Mouse (Mus musculus) embryo, embryonic 11 days (tissue): ENCODE data around the gene Fam166a.
"Not testable (repeated sequence)": the region's sequence is repeated elsewhere in the genome, so short reads cannot be mapped to it uniquely, and the experiment has no call there.

ENCODE experiments used
- DNase-seq: peaks from one replicate; pipeline ENCODE4 v3.0.0-alpha.2; 2015

Gene Fam166a

DNA sequence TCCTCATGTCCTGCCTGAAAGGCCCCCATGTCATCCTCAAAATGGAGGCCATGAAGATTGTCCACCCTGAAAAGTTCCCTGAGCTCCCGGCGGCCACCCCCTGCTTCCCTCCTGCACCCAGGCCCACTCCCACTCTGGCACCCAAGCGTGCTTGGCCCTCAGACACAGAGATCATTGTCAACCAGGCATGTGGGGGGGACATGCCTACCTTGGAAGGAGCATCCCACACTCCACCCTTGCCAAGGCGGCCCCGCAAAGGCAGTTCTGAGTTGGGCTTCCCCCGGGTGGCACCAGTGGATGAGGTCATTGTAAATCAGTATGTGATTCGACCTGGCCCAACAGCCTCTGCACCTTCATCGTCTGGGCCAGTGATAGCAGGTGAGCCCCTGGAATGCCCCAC is 24.8 kb downstream of the Fam166a start:
- no peak for DNase-seq

DNA sequence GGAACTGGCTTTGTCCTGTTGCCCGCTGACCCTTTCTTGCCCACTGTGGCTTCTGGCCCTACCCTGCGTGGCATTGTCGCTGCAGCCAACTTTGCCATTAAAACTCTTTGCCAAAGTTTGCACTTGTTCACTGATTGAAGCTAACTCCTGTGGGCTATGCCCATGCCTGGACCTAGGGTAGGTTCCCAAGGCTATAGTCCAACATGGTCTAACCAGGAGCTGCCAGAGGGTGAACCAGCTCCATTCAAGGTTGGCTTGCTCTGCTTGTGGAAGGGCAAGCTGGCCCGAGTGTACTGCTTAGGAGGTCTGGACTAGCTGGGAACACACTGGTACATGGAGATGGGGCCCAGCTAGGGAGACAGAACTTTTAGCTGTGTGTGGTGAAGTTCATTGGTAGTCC is 25.6 kb downstream of the Fam166a start:
- DNase-seq, result no peak

DNA sequence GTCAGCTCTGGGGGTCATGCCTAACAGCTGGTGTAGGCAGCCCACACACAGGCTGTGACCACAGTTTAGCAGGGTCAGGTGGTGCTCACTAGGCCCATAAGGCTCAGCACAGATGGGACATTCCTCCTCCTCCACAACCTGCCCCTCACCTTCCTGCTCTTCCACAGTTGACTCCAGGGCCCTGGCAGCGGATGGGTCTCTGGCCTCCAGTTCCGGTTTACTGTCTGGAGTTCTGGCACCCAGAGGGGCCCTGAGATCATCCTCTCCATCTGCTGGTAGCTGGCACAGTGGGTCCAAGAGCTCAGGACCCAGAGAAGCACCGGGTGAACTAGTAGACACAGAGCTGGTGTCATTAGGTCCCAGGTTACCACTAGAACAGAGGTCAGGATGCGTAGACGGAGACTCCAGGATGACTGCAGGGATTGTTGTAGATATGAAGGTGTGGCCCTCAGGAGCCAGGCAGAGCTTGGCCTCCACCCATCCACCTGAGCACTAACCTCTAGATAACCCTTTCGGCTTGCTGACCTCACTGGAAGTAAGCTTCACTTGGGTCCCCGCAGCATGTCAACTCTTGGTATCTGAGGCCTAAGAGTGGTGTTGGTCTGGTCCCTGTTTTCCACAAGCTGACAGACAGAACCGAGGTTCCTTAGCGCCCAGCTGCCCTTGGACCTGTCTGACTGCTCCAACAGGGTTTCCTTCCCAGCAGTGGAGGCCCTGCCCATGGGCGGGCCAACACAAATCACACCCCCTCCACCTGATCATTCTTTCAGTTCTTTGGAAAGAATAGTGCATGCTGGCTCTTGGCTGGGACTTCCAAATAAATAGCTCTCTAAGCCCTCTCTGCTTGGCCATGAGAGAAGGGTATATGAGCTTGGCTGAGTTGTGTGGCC is 27.9 kb downstream of the Fam166a start, which contains the start of gene AL732309.1:
AL732309.1 (minus strand) TSS at position 681 of the 890 bp plus-strand sequence.
- DNase-seq, result no peak

DNA sequence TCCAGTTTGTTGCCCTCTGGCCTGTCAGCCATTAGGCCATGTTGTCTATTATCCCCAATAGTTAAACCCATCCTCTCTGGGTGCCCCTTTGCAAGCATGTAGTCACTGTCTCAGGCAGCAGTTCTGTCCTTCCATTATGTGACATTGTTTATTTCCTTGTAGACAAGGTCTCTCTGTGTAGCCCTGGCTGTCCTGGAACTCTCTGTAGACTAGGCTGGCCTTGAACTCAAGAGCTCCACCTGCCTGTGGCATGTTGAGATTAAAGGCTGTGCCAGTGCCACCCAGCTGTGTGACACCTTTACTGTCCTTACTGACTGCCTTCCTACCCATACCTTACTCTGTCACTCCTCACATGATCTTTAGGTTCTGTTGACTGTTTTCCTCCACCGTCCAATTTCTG is 33.8 kb downstream of the Fam166a start:
- no peak for DNase-seq

DNA sequence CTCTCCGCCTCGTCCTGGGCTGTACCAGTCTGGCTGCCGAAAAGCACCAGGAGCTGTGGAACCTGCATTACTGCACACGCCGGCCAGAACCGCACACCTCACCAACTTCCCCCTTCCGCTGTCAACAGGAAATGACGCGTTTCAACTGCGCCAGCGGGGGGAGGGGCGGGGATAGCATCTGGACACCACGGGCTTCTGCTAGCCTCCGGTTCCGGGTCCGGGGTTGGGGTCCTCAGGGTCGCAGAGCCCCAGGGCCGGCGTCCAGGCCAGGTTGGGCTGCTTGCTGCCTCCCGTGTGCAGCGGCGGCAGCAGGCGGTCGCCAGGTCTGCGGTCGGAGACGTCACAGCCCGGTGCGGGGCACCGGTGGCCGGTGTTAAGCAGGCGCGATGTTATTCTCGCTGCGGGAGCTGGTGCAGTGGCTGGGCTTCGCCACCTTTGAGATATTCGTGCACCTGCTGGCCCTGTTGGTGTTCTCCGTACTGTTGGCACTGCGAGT is 36.8 kb downstream of the Fam166a start, which contains the start of gene Tmem203:
Tmem203 (plus strand) TSS at position 156 of the 496 bp plus-strand sequence.
- DNase-seq, result peak; percentile 94

DNA sequence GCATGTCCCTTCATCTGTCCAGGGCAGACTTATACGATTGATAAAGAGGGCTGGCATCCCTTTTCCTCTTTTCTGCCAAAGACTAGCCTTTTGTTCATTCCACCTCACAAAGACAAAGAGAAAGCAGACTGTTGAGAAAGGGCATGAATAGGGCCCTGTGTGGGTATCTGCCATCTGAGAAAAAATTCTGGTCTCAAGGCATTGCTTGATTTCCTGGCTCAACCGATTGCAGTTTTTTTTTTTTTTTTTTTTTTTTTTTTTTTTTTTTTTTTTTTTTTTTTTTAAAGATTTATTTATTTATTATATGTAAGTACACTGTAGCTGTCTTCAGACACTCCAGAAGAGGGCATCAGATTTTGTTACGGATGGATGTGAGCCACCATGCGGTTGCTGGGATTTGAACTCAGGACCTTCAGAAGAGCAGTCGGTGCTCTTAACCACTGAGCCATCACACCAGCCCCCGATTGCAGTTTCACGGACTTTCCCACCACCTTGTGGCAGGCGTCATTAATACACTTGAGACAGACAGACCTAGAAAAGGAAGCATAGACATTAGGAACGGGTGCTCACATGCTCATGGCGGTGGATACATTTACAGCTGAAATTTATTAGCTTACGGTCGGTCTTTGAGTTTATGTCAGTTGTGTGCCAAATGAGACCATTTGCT is 38.0 kb downstream of the Fam166a start:
- DNase-seq, result peak; percentile 30

DNA sequence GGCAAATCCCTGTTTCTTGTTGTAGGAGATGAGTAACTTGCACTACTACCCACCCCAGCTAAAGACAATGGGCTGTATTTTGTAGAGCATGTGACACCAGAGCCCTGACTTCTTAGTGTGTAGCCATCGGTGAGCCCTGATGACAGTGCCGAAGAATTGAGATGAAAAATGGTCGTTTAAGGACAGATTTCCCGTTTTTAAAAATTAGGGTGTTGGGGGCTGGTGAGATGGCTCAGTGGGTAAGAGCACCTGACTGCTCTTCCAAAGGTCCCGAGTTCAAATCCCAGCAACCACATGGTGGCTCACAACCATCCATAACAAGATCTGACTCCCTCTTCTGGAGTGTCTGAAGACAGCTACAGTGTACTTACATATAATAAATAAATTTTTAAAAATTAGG is 38.7 kb downstream of the Fam166a start:
- not testable (repeated sequence) for DNase-seq

DNA sequence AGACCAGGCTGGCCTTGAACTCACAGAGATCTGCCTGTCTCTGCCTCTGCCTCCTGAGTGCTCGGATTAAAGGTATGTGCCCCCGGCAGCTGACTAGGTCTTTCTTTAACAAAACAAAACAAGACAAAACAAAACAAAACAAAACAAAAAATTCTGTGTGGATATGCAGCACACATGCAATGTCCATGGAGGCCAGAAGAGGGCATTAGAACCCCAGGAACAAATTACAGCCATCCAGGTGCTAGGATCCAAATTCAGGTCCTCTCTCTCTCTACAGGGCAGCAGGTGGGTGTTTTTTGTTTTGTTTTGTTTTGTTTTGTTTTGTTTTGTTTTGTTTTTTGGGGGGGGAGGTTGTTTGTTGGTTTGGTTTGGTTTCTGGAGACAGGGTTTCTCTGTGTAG is 40.3 kb downstream of the Fam166a start:
- DNase-seq, result no peak

DNA sequence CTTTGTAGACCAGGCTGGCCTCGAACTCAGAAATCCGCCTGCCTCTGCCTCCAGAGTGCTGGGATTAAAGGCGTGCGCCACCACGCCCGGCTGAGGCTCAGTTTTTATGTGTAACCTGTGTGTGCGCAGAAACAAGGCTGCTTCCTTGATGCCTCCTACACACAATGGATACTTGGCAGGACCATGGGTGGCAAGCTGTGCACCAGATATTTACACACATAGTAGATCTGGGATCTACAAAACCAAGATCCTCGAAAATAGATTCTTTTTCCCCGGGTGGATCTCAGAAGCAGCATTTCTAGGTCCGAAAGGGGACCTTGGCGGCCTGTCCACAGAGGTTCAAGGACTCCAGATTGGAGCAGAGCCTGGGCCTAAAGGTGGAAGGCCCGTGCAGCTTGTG is 43.3 kb downstream of the Fam166a start:
- DNase-seq, result no peak

DNA sequence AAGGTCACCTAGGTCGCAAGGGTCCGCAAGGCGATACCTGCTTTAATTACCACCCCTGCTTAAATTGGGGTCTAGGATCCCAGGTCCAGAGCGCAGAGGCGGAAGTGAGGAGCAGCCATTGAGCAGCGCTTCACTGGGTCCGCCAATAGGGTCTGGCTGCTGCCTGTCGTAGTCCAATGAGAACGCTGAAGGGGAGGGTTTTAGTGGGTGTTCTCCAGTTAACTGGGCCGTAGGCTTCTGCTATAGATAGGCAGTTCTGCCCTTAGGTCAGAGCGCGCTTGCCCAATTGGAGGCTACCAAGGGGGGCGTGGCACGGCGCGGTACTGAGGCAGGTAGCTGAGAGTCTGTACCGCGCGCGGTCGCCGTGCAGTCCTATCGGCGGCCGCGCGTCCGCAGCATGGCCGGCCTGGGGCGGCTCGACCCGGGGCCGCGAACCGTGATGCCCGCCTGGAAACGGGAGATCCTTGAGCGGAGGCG is 43.8 kb downstream of the Fam166a start, which contains the start of gene Tprn:
Tprn (plus strand) TSS at position 328 of the 477 bp plus-strand sequence.
- peak; percentile 97 for DNase-seq

DNA sequence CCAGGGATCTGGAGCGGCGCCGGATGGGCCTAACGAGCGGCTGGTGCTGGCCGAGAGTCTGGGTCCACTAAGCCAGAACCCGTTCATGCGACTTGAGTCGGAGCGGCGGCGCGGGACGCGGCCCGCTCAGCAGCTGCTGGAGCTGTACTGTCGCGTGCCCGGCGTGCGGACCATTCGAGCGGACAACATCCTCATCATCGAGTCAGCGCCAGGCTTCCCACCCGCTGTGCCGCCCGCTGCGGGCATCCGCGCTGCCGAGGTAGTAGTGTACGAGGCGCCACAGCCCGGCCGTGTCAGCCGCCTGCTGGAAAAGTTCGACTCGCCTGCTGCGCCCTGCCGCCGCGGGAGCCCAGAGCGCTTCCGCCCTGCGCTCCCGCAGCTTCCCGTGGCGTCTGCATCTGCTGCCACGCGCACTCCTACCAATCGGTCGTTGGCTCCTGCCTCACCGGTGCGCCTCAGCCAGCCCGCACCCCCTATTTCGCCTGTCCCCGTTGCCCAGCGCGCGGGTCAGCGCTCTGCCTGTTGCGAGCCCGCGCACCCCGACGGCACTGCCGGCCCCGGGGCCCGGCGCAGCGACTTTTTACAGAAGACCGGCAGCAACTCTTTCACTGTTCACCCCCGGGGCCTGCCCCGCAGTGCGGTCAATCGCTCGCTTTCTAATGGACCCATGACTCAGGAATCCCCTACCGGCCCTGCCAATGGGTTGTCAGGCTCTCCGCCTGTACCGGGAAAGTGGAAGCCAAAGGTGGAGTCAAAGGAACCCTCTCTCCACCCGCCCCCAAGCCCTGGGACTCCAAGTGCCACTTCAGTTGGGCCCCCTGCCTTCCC is 44.5 kb downstream of the Fam166a start:
- DNase-seq, result peak; percentile 57

DNA sequence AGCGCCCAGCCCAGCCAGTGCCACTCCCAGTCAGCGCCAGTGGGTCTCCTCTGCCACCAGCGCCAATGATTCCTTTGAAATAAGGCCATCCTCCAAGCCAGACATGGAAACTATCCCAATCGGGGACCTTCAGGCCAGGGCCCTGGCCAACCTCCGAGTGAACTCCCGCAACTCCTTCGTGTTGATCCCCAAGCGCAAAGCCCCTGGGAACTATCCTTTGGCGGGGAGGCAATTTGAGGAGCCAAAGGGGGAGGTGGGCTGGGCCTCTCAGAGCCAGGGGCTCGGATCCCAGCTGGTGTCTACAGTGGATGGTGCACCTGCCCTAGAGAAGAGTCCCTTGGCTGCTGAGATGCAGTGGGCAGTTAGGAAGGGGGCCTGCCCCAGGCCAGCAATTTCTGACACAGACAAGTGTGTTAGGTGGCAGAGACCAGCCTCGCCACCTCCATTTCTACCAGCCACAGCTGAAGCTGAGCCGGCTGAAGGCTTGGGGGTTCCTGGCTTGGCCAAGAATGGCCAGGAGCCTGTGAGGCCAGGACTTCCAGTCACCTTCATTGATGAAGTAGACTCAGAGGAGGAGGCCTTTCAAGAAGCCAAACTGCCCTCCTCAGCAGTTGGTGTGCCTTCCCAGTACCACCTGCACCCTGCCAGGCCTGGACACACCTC is 45.2 kb downstream of the Fam166a start:
- no peak for DNase-seq

DNA sequence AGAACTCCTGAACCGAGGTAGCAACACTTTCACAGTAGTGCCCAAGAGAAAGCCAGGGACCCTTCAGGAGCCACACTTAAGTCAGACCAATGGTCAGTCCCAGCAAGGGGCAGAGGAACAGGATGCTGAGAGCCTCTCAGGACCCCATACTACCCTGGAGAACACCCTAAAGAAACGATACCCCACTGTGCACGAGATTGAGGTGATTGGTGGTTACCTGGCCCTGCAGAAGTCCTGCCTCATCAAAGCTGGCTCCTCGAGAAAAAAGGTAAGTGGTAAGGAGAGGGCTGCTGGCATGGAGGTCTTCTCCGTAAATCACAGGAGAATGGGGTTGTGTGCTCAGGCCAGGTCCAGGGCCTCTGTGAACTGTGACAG is 45.7 kb downstream of the Fam166a start:
- DNase-seq, result no peak

DNA sequence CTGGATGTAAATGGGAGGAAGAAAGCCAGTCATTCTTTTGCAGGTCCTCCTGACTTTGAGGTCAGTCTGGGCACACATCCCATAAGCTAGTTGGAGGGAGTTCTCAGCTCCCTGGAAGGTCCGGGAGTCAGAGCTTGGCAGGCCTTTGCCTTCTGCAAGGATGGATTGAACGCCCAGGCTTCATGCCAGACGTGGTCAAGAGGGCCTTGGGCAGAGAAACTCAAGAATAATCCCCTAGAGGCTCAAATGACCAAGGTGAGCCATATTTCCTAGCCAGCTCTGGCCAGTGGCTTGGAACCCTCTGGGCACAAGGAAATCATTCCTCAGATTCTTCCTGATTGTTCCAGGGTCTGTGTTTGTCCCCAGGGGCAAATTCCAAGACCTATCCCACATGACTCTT is 46.3 kb downstream of the Fam166a start:
- DNase-seq, result no peak

DNA sequence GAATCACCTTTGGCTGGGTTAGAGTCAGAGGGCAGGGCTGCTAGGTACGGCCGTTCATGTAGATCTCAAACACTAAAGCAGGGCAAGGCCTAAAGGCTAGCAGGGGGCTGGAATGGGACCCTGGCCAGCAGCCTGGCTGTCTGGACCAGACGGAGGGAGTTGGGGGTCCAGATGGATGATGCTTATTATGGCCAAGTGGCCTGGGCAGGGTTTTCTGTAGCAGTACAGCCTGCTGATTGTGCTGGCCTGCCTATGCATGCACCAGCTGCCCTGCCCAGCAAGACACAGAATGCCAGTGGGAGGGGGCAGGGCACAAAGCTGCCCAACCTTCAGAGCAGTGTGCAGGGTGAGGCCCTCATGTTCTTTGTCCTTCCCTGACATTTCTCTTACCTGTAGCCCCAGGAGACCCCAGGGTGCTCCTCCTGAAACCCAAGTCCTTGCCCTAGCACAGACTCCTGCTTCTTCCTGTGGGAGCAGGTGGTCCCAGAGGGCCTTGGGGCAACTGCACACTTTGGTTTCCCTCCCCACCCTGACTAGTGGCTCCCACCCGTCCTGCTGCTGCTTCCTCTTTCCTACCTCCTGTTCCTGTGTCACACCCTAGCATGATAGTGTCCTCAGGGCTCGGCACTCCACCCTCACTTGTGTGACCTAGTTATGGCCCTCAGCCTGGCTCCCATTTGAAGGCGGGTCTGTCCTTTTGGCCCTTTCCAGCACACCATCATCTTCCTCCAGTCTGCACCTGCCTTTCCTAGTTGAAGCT is 47.5 kb downstream of the Fam166a start:
- DNase-seq, result no peak

DNA sequence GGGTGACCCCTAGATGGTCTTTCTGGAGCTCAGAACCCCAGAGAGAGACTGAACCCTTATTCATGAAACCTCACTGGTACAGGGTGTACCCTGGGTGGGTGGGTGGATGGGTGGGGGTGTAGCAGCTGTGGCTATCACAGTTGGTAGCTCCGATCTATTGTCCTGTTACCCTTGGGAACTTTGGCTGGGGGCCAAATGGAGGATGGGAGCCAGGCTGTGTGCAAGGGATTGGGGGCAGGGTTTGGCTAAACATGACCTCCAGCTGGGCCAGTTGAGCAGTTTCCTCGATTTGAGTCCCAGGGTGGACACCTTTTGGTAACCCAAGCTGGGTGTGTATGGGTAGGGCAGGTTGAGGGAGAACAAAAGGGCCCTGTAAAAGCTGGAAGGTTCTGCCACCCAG is 48.2 kb downstream of the Fam166a start:
- DNase-seq, result no peak

DNA sequence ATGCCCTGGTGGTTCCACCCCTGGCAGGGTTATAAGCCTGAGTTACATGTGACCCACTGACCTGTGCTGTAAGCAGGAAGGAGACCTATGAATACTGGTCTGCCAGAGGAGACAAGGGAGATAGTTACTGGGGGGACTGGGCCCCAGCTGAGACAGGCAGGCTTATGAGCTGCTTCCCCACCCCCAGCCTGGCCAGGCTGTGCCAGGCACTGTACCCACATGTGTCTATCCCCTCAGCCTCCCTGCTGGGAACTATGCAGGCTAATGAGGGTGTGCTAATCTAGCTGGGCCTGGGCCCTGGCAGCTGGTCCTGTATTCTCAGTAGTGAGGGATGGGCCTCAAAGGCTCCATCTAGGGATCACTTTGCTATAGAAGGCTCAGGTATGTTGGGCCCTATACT is 48.7 kb downstream of the Fam166a start:
- DNase-seq, result no peak

DNA sequence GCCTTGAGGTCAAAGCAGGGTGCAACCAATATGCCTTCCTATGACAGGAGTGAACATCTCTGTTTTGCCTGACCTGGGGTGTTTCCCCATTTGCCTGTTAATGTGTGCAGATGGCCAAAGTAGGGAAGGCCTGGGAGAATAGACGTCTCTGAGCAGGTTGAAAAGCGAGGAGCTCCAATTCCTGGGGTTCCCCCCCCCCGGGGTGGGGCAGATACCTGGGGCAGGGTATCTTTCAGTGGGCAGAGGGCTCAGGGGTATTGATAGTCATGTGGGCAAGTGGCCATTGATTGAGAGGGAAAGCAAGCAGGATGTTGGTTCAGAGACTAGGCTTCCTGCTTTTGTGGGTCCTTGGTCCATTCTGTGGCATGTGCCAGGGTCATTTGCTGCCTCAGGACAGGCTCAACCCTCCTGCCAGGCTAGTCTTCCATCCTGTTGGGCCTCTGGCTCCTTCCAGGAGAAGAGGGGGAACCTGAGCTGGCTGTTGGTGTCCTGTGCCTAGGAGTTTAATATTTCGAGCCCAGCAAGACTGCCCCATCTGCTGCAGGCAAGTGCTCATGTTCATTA is 49.3 kb downstream of the Fam166a start:
- no peak for DNase-seq
